Mouse (Mus musculus): ENCODE measurements around the gene Hist1h3d. TPM values are rescaled to one million over a fixed set of nuclear protein-coding genes. Genes with fewer than 3 reads are reported as not detected.
A peak's percentile ranks its signal among the peaks of the same experiment; 100 is the strongest.
"Not testable (repeated sequence)": the region's sequence is repeated elsewhere in the genome, so short reads cannot be mapped to it uniquely, and the experiment has no call there.

Gene Hist1h3d
- 10 to 100 TPM; 55.2 to 69.3 TPM for total RNA-seq (2021)
- long read RNA-seq, experiment 1, partial matches to known transcripts: 0 of 3 reads
- long read RNA-seq, experiment 1, other reads (novel, unspliced or antisense): 0 of 3 reads
- long read RNA-seq, experiment 2, partial matches to known transcripts: 0 of 3 reads
- long read RNA-seq, experiment 2, other reads (novel, unspliced or antisense): 1 of 3 reads

DNA sequence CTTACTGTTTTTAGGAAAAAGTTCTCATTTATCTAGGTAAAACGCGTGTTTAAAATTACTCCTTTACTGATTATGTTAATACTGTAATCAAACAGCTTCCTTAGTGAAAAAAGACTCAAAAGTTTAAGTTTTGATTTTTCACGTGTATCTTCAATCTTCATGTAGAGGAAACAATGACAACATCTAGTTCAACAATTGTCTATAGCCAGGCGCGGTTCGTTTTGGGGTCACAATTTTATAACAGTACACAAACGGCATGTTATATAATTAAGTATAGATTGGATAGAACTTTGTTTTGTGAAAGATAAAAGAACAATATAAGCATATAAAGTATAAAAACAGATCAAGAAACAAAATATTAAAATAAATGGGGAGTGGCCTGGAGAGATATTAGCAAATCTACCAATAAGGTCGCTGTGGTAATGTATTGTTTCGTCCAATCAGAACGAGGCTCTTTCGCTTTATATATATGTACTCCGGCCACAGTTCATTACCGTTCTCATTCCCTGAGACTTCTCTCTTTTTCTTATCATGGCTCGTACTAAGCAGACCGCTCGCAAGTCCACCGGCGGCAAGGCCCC, at the start of gene Hist1h3d:
Gene Hist1h3d (plus strand): TSS at position 493 of the 581 bp plus-strand sequence.
- peak in 1 of 2 experiments; percentile 39 for DNase-seq (ENCODE audit: low spot score in 2 of 2)

GRCm38 (mm10) chr13:23525901-23526300, 49.7 kb upstream of the Hist1h3d start:
- no peak for DNase-seq (ENCODE audit: low spot score in 2 of 2)

DNA sequence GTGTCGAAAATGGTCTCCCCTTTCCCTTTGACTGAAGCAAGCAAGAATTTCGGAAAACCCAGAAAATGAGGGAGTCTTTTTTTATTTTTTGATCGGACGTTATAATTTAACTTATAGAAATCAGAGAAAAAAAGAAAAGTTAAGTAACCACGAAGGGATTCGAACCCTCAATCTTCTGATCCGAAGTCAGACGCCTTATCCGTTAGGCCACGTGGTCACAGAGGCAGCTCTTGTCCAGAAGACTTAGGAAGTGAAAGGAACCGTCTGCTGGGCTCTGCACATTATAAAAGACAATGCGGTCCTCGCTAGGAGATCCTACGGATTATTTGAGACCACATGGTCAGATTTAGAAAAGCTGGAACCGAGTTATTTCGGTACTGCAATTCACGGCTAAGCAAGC, 49.3 kb upstream of the Hist1h3d start:
- peak; percentile 82 for DNase-seq (ENCODE audit: low spot score in 2 of 2)

DNA sequence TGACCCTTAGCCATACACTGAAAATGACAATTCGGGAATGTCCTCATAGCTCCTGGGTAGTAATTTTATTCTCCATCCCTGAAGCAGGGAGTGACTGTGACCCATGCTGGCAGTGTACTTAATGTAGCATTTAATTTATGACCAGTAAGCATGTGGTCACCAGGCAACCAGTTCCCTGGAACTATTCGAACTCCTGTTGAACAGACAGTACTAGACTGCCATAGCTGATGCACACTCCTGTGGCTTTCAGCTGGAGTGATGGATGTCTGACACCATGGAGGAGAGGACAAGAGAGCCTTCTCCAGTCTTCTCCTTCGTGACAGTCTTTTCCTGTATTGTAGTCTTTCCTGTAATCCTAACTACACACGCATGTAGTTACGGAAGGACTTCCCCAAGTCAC, 46.6 kb upstream of the Hist1h3d start:
- DNase-seq (ENCODE audit: low spot score in 2 of 2): no peak

DNA sequence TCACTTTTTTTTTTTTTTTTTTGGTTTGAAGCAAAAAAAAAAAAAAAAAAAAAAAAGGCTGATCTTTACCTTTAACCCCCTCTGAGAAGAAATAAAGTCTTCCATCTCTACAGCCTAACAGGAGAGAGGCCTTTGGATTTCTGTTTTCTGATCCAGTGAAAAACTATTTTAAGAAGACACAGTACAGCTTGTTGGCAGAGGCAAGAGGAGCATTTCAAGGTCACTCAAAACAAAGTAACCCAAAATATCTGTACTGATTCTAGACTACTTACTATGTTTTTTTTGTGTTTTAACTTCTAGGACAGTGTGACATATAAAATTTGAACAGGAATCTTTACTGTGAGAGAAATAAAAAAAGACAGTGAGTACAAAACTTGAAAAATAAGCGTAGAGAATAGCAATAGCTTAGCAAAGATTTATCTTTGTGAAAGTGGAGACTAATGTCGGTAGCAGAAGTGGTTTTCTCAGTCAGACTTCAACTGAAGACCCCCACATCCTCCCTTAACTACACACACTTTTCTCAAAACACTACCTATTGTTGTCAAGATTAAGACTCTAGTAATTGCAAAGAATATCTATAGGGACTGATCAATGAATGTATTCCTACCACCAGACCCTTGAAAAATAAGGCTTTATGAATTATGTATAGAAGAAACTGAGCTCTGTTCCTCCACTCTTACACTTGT, 45.9 kb upstream of the Hist1h3d start:
- DNase-seq (ENCODE audit: low spot score in 2 of 2): no peak

DNA sequence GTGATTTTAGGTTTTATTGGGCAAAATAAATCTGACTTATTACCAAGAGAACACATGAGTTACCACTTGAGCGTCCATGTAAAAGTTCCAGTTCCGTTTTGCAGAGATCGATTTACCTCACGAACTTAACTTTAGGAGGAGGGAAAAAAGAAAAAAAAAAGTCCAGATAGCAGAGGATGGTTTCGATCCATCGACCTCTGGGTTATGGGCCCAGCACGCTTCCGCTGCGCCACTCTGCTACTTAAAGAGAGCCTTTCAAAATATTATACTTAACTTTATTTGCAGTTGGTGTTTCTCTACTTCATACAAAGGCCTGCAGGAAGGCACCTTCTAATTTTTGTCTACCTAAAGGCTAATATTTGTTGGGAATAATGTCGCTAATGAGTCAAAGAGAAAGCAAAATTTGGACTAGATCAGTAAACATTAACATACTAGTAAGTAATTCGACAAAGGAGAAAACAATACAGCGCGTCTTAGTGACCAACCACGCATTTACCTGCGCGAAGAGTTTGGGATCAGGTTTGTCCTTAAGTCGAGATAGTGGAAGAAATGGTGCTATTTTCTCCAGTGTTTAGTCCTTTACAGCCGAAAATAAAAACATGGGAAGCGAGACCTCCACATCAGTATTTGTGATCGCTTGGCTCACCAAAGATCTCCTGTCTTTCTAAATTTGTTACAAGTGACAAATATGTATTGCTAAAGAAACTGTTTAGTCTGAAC, 45.2 kb upstream of the Hist1h3d start:
- peak in 1 of 2 experiments; percentile 54 for DNase-seq (ENCODE audit: low spot score in 2 of 2)

DNA sequence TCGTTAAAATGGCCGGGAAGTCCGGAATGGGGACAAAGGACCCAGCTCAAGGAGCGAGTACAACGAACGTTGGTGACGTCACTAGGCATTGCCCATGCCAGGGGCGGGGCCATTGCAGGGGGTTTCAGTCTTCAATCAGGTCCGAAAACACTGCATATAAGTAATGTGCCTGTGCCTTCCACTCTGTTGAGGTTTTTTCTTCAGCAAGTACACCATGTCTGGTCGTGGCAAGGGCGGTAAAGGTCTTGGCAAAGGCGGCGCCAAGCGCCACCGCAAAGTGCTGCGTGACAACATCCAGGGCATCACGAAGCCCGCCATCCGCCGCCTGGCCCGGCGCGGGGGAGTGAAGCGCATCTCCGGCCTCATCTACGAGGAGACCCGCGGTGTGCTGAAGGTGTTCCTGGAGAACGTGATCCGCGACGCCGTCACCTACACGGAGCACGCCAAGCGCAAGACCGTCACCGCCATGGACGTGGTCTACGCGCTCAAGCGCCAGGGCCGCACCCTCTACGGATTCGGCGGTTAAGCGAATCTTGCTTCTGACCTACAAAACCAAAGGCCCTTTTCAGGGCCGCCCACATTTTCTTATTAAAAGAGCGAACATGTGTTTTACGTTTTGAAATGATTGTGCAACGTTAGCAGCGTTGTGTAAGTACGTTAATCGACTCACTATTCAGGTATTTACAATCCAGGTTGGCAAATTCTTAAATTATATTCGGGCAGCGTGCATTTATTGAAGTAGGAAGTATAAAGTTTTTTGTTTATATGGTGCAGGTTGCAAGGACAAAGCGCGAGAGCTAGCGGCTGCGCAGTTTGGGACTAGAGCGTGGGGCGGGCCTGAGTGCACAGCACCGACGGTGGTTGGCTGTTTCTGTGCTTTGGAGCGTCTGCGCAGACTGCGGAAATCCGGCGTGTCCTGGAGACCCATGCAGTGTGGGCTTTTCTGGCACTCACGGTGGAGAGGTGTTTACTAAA, 44.4 kb upstream of the Hist1h3d start, which contains the start of gene Hist1h4h:
Gene Hist1h4h (plus strand): TSS at position 150 of the 975 bp plus-strand sequence.
- DNase-seq (ENCODE audit: low spot score in 2 of 2): peak; percentile 78 to 93

- DNase-seq (ENCODE audit: low spot score in 2 of 2): no peak
Observed at GRCm38 (mm10) chr13:23532262-23533075, 43.1 kb upstream of the Hist1h3d start.

DNA sequence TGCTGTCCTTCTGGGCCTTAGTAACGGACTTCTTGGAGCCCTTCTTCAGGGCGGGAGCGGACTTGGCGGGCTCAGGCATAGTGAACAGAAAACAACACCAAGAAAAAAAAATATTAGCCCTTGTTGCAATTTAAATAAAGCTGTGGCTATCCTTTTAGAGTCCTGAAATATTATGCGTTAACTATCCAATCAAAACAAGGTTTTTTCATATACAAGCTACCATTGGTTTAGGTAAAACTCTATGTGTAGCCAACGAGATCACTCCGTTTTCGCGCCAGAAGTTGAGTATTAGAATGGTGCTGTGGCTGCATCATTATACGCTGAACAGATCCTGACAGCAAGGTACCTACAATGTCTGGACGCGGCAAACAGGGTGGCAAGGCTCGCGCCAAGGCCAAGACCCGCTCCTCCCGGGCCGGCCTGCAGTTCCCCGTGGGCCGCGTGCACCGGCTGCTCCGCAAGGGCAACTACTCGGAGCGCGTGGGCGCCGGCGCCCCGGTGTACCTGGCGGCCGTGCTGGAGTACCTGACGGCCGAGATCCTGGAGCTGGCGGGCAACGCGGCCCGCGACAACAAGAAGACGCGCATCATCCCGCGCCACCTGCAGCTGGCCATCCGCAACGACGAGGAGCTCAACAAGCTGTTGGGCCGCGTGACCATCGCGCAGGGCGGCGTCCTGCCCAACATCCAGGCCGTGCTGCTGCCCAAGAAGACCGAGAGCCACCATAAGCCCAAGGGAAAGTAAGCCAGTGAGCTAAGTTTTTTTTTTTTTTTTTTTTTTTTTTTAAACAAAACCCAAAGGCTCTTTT, 41.8 kb upstream of the Hist1h3d start, which contains the start of gene Hist1h2af:
Gene Hist1h2af (plus strand): TSS at position 347 of the 808 bp plus-strand sequence.
- DNase-seq (ENCODE audit: low spot score in 2 of 2): peak in 1 of 2 experiments; percentile 64

- DNase-seq (ENCODE audit: low spot score in 2 of 2): no peak
Observed at GRCm38 (mm10) chr13:23534368-23535131, 41.0 kb upstream of the Hist1h3d start.

- DNase-seq (ENCODE audit: low spot score in 2 of 2): peak; percentile 37 to 78
Observed at GRCm38 (mm10) chr13:23535137-23536075, 40.2 kb upstream of the Hist1h3d start, which contains the start of gene Hist1h3g. Hist1h3g (plus strand) TSS chr13:23535422.

DNA sequence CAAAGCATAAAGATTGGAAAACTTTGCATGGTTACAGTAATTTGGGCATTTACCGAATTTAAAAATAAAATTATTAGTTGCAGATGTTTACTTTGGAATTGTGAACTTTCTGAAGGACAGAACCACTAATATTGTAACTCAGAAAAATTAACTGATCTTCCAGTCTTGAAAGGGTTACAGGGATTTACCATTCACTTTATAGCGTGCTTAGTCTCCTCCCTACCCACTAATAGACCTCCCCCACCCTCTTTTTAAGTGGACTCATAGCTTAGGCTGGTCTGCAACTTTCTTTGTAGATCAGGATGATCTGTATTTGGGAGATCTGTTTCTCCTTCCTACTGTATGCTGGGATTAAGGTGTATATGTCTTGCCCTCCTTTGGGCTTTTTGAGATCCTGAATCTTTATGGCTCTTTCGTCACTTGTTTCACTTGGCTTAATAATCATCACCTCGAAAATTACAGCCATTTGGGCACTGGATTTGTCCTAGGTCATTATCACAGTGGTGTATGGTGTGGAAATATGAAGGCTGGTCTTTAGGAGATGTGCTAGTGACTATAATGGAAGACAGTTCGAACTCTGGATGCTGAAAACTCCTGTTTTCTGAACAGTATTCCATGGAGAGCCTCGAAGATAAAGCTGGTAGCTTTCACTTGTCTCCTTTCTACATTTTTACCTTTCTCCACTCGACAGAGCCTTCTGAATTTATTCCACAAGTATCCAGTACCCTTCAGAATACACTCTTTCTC, 39.3 kb upstream of the Hist1h3d start:
- DNase-seq (ENCODE audit: low spot score in 2 of 2): no peak

GRCm38 (mm10) chr13:23537006-23537710, 38.4 kb upstream of the Hist1h3d start:
- no peak for DNase-seq (ENCODE audit: low spot score in 2 of 2)

DNA sequence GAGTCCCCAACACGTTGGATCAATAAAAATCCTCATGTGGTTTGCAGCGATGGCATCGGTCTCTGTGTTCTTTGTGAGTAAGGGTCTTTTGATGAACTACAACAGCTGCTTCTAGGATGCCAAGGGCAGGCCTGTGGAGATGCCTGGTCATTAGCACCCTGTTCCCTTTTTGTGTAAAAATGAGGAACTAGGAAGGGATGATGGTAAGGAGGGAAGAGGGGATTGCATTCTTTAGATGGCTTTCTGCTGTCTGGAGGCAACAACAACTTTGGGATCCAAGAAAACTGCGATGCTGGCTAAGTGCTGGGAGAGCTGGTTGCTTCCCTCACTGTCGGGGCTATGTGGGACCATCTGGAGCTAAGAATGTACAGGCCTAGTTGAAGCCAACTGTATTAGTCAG, 37.3 kb upstream of the Hist1h3d start:
- DNase-seq (ENCODE audit: low spot score in 2 of 2): no peak

GRCm38 (mm10) chr13:23539821-23540220, 35.7 kb upstream of the Hist1h3d start:
- not testable (repeated sequence) for DNase-seq (ENCODE audit: low spot score in 2 of 2)

All from gastrocnemius, postnatal 4 days (tissue).